Mouse (Mus musculus): ENCODE measurements around the gene Ndufs5. TPM values are rescaled to one million over a fixed set of nuclear protein-coding genes. Genes with fewer than 3 reads are reported as not detected.

The Ndufs5 gene
- polyA plus RNA-seq, 1 experiment from 2014 or later = 321 TPM

DNA sequence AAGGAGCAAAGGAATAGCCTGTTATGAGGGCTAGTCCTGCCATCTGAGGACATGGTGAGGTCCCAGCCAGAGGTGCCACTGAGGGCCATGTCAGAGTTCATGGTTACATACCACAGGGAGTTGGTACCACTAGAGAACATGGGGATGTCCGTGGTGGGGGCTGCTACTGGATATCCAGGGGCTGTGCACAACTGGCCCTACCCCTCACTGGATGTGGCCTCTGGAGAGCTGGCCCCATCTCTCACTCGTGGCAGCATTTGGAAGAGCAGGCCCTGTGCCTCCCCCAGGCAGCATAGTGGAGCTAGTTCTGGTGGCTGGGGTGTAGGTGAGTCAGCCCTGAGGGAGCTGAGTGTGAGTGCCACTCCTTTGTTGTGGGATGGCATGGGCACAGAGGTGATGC is 14.9 kb upstream of the Ndufs5 start:
- 79% methylated on average over 2 of the region's 2 CpGs for WGBS
- ATAC-seq (ENCODE audit: insufficient read depth, low FRiP score, low read depth) = no peak

DNA sequence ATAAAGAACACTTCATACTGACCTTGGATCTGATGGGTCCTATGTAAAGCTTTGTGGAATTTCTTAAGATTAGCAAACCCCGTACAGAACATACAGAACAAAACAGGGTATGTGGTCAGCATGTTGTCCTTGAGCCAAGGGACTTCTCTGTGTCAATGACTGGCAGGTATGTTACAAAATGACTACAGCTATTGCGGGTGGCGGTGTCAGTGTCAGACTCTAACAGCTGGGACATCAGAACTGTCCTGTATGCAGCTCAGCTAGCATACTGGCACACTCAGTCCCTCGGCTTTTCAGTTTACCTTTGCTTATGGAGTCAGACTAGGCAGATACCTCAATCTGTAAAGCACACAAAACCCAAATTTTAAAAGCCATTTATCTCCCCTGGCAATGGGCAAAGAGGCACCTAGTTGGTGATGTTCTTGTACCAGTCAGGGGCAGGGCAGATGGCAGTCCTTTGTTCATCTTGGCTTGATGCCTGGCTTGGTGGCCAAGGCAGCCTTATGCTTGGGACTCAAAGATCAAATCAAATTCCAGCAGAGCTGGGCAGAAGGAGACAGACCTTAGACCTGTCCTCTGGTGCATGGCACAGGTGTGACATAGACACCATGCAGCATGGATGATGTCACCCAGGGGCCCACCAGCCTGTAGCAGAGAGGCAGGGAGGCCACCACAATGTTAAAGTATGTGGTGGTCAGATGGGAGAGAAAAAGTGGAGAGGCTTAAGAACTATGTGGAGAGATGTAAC is 14.3 kb upstream of the Ndufs5 start:
- Histone ChIP-seq H3K36me3 (peaks cover 9% of the 10 kb centered on the region), H3K4me2 (no peak overlapping the region), H3K4me1 (no peaks in the 10 kb centered on the region), H3K9me3 (no peaks in the 10 kb centered on the region), H3K9ac (no peak overlapping the region), H3K27me3 (replicated peaks) (no peaks in the 10 kb centered on the region), H3K27ac (no peak overlapping the region), H3K4me3 (replicated peaks) (no peak overlapping the region)
- WGBS = 91% methylated on average over 4 of the region's 4 CpGs
- no peak for ATAC-seq (ENCODE audit: insufficient read depth, low FRiP score, low read depth)

More for the DNA sequence above, 14.9 kb upstream of the Ndufs5 start:
- Histone ChIP-seq H3K9me3 (no peaks in the 10 kb centered on the region), H3K4me1 (no peaks in the 10 kb centered on the region), H3K9ac (no peak overlapping the region), H3K27ac (no peak overlapping the region), H3K4me2 (no peak overlapping the region), H3K27me3 (replicated peaks) (no peaks in the 10 kb centered on the region), H3K4me3 (replicated peaks) (no peak overlapping the region), H3K36me3 (peaks cover 12% of the 10 kb centered on the region)

DNA sequence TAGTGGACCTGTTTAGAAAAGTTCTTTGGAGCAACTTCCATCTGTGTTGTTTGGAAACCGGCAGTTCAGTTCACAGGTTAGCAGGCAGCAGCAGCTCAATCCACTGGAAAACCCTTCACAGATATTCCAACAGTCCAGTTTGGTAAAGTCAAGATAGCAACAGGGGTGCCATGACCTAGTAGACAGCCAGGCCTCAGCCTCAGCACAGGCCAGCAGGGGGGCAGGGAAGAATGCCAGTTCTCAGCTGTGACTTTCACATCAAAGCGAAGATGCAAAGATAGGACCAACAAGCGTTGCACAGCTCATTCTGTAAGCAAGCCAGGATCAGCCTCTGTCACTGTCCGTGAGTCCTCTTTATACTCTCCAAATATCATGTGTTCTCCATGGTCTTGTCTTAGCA is 3.8 kb upstream of the Ndufs5 start:
- Histone ChIP-seq H3K4me2 (no peak overlapping the region), H3K4me3 (replicated peaks) (no peak overlapping the region), H3K9me3 (no peaks in the 10 kb centered on the region), H3K4me1 (no peaks in the 10 kb centered on the region; the same call in 1 of the 2 replicates), H3K36me3 (no peaks in the 10 kb centered on the region), H3K27ac (no peak overlapping the region), H3K9ac (no peak overlapping the region), H3K27me3 (replicated peaks) (no peaks in the 10 kb centered on the region)
- no peak for ATAC-seq (ENCODE audit: insufficient read depth, low FRiP score, low read depth)
- 88% methylated on average over 4 of the region's 4 CpGs for WGBS

DNA sequence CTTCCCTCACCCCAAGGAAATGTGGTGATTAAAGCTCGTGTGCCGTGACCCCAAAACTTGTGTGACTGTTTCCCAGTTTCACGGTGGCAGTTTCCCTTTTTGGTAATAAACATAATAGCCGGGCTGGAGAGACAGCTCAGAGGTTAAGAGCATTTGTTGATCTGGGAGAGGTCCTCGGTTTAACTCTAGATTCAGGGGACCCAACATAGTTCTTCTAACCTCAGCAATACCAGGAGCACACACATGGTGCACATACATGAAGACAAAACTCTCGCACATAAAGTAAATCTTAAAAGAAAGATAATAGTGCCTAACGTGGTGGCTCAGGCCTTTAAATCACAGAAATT is 405 bp upstream of the Ndufs5 start:
- Histone ChIP-seq H3K36me3 (peaks cover 13% of the 10 kb centered on the region; the same call in 1 of the 2 replicates), H3K4me1 (no peaks in the 10 kb centered on the region; the same call in 1 of the 2 replicates), H3K4me2 (peak overlapping the region; percentile 64), H3K9ac (peak overlapping the region; percentile 24; the same call in 1 of the 2 replicates), H3K4me3 (replicated peaks) (peak overlapping the region; percentile 60), H3K27ac (no peak overlapping the region), H3K9me3 (no peaks in the 10 kb centered on the region), H3K27me3 (replicated peaks) (no peaks in the 10 kb centered on the region)
- 24% methylated on average over 7 of the region's 7 CpGs for WGBS
- ATAC-seq (ENCODE audit: insufficient read depth, low FRiP score, low read depth) = no peak

DNA sequence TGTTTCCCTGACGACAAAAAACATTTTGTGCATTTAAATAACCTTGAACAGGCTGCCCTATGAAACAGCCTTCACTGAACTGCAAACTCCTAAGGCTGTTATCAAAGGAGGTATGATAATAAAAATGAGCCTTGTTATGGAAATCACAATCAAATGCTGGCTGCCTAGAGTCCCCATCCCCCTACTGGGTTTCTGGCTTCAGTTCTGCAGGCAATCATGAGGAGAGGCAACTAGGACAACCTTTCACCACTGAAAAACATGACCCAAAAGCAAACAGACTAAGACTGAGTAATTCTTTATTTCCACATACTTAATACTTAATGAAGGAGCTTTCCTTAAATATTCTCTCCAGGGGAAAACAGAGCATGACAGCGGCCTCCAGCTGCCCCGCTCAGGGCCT is 5.6 kb downstream of the Ndufs5 start:
- Histone ChIP-seq H3K4me3 (replicated peaks) (no peak overlapping the region), H3K27ac (no peak overlapping the region), H3K9ac (no peak overlapping the region), H3K9me3 (no peaks in the 10 kb centered on the region), H3K4me1 (no peaks in the 10 kb centered on the region), H3K27me3 (replicated peaks) (no peaks in the 10 kb centered on the region), H3K36me3 (peaks cover 17% of the 10 kb centered on the region; the same call in 1 of the 2 replicates), H3K4me2 (no peak overlapping the region)
- 93% methylated on average over 1 of the region's 3 CpGs for WGBS
- ATAC-seq (ENCODE audit: insufficient read depth, low FRiP score, low read depth) = no peak

GRCm38 (mm10) chr4:123707340-123707739 is 10.7 kb downstream of the Ndufs5 start:
- Histone ChIP-seq H3K4me2 (no peak overlapping the region), H3K9me3 (no peaks in the 10 kb centered on the region), H3K27me3 (replicated peaks) (no peaks in the 10 kb centered on the region), H3K4me1 (no peaks in the 10 kb centered on the region), H3K27ac (no peak overlapping the region), H3K36me3 (0 out of 2 replicates have a peak, but pooled peaks cover 3% of the 10 kb centered on the region), H3K4me3 (replicated peaks) (no peak overlapping the region), H3K9ac (no peak overlapping the region)
- WGBS = 90% methylated on average over 5 of the region's 5 CpGs
- no peak for ATAC-seq (ENCODE audit: insufficient read depth, low FRiP score, low read depth)

- Histone ChIP-seq H3K4me1 (no peaks in the 10 kb centered on the region), H3K9me3 (no peaks in the 10 kb centered on the region), H3K4me3 (replicated peaks) (no peak overlapping the region), H3K36me3 (no peaks in the 10 kb centered on the region), H3K27me3 (replicated peaks) (no peaks in the 10 kb centered on the region), H3K4me2 (no peak overlapping the region), H3K9ac (no peak overlapping the region), H3K27ac (no peak overlapping the region)
- ATAC-seq (ENCODE audit: insufficient read depth, low FRiP score, low read depth) = no peak
- 88% methylated on average over 2 of the region's 2 CpGs for WGBS
Measured at GRCm38 (mm10) chr4:123705340-123705739, 12.7 kb downstream of the Ndufs5 start.

DNA sequence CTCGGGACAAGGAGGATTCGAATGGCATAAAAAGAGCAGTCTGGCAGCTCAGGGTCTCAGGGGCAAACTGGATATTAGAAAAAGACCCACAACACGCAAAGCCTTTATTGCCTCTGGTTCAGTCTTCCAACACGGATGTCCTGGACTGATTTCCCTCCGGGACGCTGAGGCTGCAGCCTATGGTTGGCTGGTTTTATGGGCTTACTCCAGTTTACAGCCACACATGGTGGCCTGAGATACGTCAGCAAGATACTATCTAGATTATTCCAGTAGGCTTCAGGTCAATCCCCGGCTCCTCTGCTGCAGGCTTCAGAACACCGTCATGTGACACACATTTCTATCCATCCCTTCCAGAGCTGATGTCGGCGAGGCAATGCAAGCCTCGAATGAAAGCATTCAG is 24.6 kb downstream of the Ndufs5 start:
- H3K27ac ChIP-seq = no peak overlapping the region
- H3K27me3 ChIP-seq (replicated peaks) = no peaks in the 10 kb centered on the region
- no peak for ATAC-seq (ENCODE audit: insufficient read depth, low FRiP score, low read depth)
- H3K36me3 ChIP-seq = no peaks in the 10 kb centered on the region
- no peak overlapping the region for H3K9ac ChIP-seq
- H3K9me3 ChIP-seq = no peaks in the 10 kb centered on the region
- 88% methylated on average over 12 of the region's 12 CpGs for WGBS
- H3K4me1 ChIP-seq = no peaks in the 10 kb centered on the region
- H3K4me3 ChIP-seq (replicated peaks) = no peak overlapping the region
- no peak overlapping the region for H3K4me2 ChIP-seq

DNA sequence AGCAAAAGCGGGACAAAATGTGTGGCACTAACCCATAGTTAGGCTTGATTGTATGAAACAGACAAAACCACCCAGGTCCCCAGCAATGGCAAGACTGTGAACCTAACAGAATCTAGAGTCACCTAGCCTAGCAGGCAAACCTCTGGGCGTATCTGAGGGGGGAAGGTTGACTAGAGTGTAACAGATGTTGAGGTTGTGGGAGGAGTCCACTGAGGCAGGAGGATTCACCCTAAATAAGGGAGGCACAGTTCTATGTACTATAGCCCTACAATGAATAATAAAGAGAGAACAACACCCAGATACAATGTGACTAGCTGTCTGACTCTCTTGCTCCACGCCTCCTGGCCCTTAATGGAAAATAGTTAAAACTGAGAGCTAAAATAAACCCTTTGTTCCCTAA is 25.9 kb downstream of the Ndufs5 start:
- ATAC-seq (ENCODE audit: insufficient read depth, low FRiP score, low read depth) = no peak

GRCm38 (mm10) chr4:123690311-123690710 is 27.7 kb downstream of the Ndufs5 start:
- H3K27ac ChIP-seq = no peak overlapping the region
- no peaks in the 10 kb centered on the region for H3K36me3 ChIP-seq
- no peak overlapping the region for H3K4me3 ChIP-seq (replicated peaks)
- H3K9ac ChIP-seq = no peak overlapping the region
- peaks cover 12% of the 10 kb centered on the region; the same call in 1 of the 2 replicates for H3K27me3 ChIP-seq (replicated peaks)
- H3K9me3 ChIP-seq = no peaks in the 10 kb centered on the region
- ATAC-seq (ENCODE audit: insufficient read depth, low FRiP score, low read depth) = no peak
- H3K4me2 ChIP-seq = no peak overlapping the region
- peaks cover 9% of the 10 kb centered on the region for H3K4me1 ChIP-seq
- WGBS = 86% methylated on average over 10 of the region's 10 CpGs

More for the DNA sequence above, 25.9 kb downstream of the Ndufs5 start:
- H3K36me3 ChIP-seq = no peaks in the 10 kb centered on the region
- no peak overlapping the region for H3K4me3 ChIP-seq (replicated peaks)
- no peaks in the 10 kb centered on the region for H3K9me3 ChIP-seq
- WGBS = 78% methylated on average over 3 of the region's 3 CpGs
- H3K4me2 ChIP-seq = no peak overlapping the region
- H3K4me1 ChIP-seq = 0 out of 2 replicates have a peak, but pooled peaks cover 3% of the 10 kb centered on the region
- H3K27ac ChIP-seq = no peak overlapping the region
- H3K27me3 ChIP-seq (replicated peaks) = no peaks in the 10 kb centered on the region
- H3K9ac ChIP-seq = no peak overlapping the region

DNA sequence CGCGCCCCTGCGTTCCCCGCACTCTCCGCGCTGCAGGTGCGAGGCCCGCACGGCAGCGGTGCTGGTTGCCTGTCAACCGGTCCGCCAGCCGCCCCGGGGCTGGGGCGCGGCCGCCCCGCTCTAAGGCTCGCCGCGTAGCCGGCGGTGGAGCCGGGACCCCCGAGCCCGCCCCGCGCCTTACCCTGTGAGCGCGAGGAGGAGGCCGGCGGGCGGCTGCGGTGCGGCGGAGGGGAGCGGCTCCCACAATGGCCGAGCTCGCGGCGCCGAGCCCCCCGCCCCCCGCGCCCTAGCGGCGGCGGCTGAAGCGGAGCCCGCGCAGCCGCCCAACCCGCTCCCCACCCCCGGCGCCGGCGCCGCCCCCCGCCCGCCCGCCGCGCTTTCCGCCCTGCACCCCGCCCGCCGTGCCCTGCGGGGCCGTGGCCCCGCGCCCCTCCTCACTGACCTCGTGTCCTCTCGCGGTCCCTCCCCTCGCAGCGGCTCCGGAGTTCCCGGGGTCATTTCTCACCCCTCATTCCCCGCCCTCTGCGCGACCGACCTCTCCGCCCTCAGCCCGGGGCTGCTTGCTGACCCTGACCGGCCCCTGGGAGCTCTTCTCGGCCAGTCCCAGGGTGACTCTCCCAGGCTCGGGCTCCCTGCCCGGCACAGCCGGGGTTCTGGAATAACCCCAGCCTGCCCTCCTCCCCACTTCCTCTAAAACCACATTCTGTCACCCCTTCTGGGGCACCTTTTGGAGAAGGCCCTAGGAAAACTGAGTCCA is 30.8 kb downstream of the Ndufs5 start:
- WGBS = under 1% methylated on average over 61 of the region's 89 CpGs
- H3K27ac ChIP-seq = peak overlapping the region; percentile 54; the same call in 1 of the 2 replicates
- H3K27me3 ChIP-seq (replicated peaks) = peaks cover 16% of the 10 kb centered on the region; the same call in 1 of the 2 replicates

More for the DNA sequence above, 30.8 kb downstream of the Ndufs5 start:
- peak overlapping the region; percentile 100 for H3K4me2 ChIP-seq
- H3K9ac ChIP-seq = peak overlapping the region; percentile 52
- H3K36me3 ChIP-seq = no peaks in the 10 kb centered on the region
- peak; percentile 54; the same call in 1 of the 2 replicates for ATAC-seq (ENCODE audit: insufficient read depth, low FRiP score, low read depth)
- no peaks in the 10 kb centered on the region for H3K9me3 ChIP-seq
- H3K4me1 ChIP-seq = peaks cover 9% of the 10 kb centered on the region
- H3K4me3 ChIP-seq (replicated peaks) = peak overlapping the region; percentile 76
